Mouse (Mus musculus) heart, adult 9 months (tissue): Measurements from ENCODE around the gene Klhl5.

ENCODE experiments used
- DNase-seq, 2 experiments: peaks; one replicate each; pipeline ENCODE4 v3.0.0; 2022; ENCODE audit warnings: low spot score in 2 of 2

Klhl5 gene

DNA sequence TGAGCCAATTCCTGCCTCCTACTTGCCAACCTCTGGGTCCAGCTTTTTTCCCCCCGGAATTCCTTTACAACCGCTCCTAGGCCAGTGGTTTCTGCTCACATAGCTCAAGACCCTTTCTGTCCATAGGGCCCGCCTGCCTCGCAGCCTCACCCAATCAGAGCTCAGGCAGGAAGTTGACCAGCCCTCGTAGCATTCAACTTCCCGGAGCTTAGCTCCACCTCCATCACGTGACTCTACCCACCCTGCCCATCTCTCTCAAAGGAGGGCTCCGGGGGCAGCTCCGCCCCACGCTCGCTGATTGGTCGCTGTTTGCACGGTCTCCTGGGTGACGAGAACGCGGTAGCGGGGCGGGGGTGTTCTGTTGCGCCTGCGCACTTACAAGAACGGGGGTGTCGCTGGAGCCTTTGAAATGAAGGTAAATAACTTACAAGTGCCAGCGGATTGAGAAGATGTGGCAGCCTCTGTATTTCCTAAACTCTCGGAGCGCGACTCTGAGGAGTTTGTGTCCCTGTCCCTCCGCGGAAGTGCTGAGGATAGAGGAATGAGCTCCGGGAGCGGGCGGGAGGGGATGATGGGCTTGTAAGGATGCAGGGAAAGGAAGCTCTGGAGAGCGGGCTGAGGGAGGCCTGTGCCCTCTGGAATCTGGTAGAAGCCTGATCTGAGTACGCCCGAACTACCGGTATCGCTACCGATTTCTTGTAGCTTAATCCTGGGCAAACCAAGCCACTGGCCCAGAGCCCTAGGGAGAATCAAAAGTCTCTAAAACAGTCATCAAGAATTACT lies 92.2 kb downstream of the Klhl5 start, which contains the start of gene Wdr19:
Gene Wdr19 (plus strand): TSS at position 351 of the 783 bp plus-strand sequence.
- DNase-seq = peak; percentile 99

DNA sequence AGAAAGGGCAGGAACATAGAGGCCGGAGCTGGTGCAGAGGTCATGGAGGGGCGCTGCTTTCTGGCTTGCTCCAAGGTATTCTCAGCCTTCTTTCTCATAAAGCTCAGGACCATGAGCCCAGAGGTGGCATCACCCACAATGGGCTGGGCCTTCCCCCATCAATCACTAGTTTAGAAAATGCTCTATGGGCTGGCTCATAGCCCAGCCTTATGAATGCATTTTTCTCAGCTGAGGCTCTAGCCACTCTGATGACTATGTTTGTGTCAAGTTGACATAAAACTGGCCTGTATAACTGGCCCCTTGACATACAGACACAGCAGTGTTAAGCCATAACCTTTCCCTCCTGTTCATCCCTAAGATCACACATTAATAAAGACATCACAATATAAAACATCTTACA lies 97.4 kb downstream of the Klhl5 start:
- no peak for DNase-seq

DNA sequence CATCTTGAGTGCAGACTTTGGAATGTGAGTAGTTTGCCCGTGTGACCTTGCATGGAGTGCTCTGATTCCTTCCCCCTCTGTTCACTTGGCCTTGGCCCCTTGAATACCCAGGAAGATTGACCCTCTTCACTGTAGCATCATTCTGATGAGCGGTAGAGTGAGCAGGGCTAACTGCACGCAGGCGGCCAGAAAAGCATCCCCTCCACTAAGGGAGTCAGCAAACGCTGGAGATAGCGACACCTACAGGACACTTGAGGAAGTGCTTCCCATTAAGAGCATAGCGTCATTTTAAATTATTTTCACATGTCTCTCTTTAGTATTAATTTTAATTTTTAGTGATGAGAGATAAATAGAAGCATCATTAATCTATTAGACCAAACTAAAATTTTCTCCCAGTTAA lies 106.0 kb downstream of the Klhl5 start:
- DNase-seq = peak in 1 of 2 experiments; percentile 18
